Mouse (Mus musculus): ENCODE results near the gene Gm17651. TPM values are rescaled to one million over a fixed set of nuclear protein-coding genes. Genes with fewer than 3 reads are reported as not detected.

The Gm17651 gene
- polyA plus RNA-seq (2015; fragmentation: Nextera tagmentation; extraction: Ambion mirVana) = not detected in 2 replicates

GRCm38 (mm10) chr3:97674644-97675110 lies at the start of gene Gm17651:
Gene Gm17651 (minus strand): TSS chr3:97674694.
- Histone ChIP-seq H3K4me1 (no peaks in the 10 kb centered on the region), H3K4me3 (no peak within 1 kb of the TSS), H3K9me3 (replicated peaks) (no peaks in the 10 kb centered on the region), H3K9ac (no peak within 1 kb of the TSS), H3K4me2 (no peak within 1 kb of the TSS), H3K27ac (no peak within 1 kb of the TSS), H3K36me3 (ENCODE audit: poor library complexity, severe bottlenecking) (peaks cover 14% of the 10 kb centered on the region), H3K27me3 (peaks cover 2% of the 10 kb centered on the region; the same call in 1 of the 2 replicates)
- ATAC-seq = no peak
- WGBS = 92% methylated on average over 7 of the region's 7 CpGs

GRCm38 (mm10) chr3:97719116-97719515 lies 44.6 kb upstream of the Gm17651 start:
- H3K4me2 ChIP-seq = no peak overlapping the region
- 87% methylated on average over 9 of the region's 9 CpGs for WGBS
- no peaks in the 10 kb centered on the region for H3K4me1 ChIP-seq
- no peaks in the 10 kb centered on the region for H3K36me3 ChIP-seq (ENCODE audit: poor library complexity, severe bottlenecking)
- no peak for ATAC-seq
- H3K9me3 ChIP-seq (replicated peaks) = peaks cover 6% of the 10 kb centered on the region; the same call in 1 of the 2 replicates
- no peaks in the 10 kb centered on the region for H3K27me3 ChIP-seq
- no peak overlapping the region for H3K9ac ChIP-seq
- H3K27ac ChIP-seq = no peak overlapping the region
- H3K4me3 ChIP-seq = no peak overlapping the region

GRCm38 (mm10) chr3:97715922-97716321 lies 41.4 kb upstream of the Gm17651 start:
- no peaks in the 10 kb centered on the region for H3K27me3 ChIP-seq
- H3K4me2 ChIP-seq = no peak overlapping the region
- ATAC-seq = no peak
- no peaks in the 10 kb centered on the region for H3K9me3 ChIP-seq (replicated peaks)
- no peaks in the 10 kb centered on the region for H3K4me1 ChIP-seq
- no peaks in the 10 kb centered on the region for H3K36me3 ChIP-seq (ENCODE audit: poor library complexity, severe bottlenecking)
- no peak overlapping the region for H3K4me3 ChIP-seq
- H3K27ac ChIP-seq = no peak overlapping the region
- whole genome bisulfite sequencing = 76% methylated on average over 1 of the region's 1 CpGs
- no peak overlapping the region for H3K9ac ChIP-seq

GRCm38 (mm10) chr3:97710881-97711280 lies 36.4 kb upstream of the Gm17651 start:
- 67% methylated on average over 5 of the region's 5 CpGs for WGBS
- ATAC-seq = no peak
- no peaks in the 10 kb centered on the region for H3K9me3 ChIP-seq (replicated peaks)

GRCm38 (mm10) chr3:97710134-97710533 lies 35.6 kb upstream of the Gm17651 start:
- Histone ChIP-seq H3K4me1 (no peaks in the 10 kb centered on the region), H3K27ac (no peak overlapping the region), H3K4me2 (no peak overlapping the region), H3K36me3 (ENCODE audit: poor library complexity, severe bottlenecking) (no peaks in the 10 kb centered on the region), H3K27me3 (no peaks in the 10 kb centered on the region), H3K9ac (no peak overlapping the region), H3K9me3 (replicated peaks) (no peaks in the 10 kb centered on the region), H3K4me3 (no peak overlapping the region)
- no peak for ATAC-seq
- WGBS = 89% methylated on average over 11 of the region's 11 CpGs

More at GRCm38 (mm10) chr3:97710881-97711280, 36.4 kb upstream of the Gm17651 start:
- Histone ChIP-seq H3K4me3 (no peak overlapping the region), H3K27ac (no peak overlapping the region), H3K27me3 (no peaks in the 10 kb centered on the region), H3K4me1 (no peaks in the 10 kb centered on the region), H3K36me3 (ENCODE audit: poor library complexity, severe bottlenecking) (no peaks in the 10 kb centered on the region), H3K4me2 (no peak overlapping the region), H3K9ac (no peak overlapping the region)

- Histone ChIP-seq H3K36me3 (ENCODE audit: poor library complexity, severe bottlenecking) (no peaks in the 10 kb centered on the region; the same call in 1 of the 2 replicates), H3K9ac (no peak overlapping the region), H3K4me1 (no peaks in the 10 kb centered on the region), H3K4me2 (no peak overlapping the region), H3K9me3 (replicated peaks) (no peaks in the 10 kb centered on the region), H3K27ac (no peak overlapping the region), H3K4me3 (no peak overlapping the region), H3K27me3 (no peaks in the 10 kb centered on the region)
- WGBS = 87% methylated on average over 4 of the region's 4 CpGs
- ATAC-seq = no peak
These were observed 32.1 kb upstream of the Gm17651 start for GRCm38 (mm10) chr3:97706561-97706960.

- H3K4me2 ChIP-seq = no peak overlapping the region
- ATAC-seq = no peak
- WGBS = 87% methylated on average over 3 of the region's 3 CpGs
- no peaks in the 10 kb centered on the region for H3K4me1 ChIP-seq
- H3K4me3 ChIP-seq = no peak overlapping the region
- no peaks in the 10 kb centered on the region for H3K9me3 ChIP-seq (replicated peaks)
- no peaks in the 10 kb centered on the region; the same call in 1 of the 2 replicates for H3K36me3 ChIP-seq (ENCODE audit: poor library complexity, severe bottlenecking)
- no peak overlapping the region for H3K27ac ChIP-seq
- H3K9ac ChIP-seq = no peak overlapping the region
- no peaks in the 10 kb centered on the region for H3K27me3 ChIP-seq
These were observed 31.0 kb upstream of the Gm17651 start for GRCm38 (mm10) chr3:97705508-97705907.

- 92% methylated on average over 11 of the region's 11 CpGs for WGBS
- no peak overlapping the region for H3K27ac ChIP-seq
- H3K9ac ChIP-seq = no peak overlapping the region
- no peaks in the 10 kb centered on the region for H3K9me3 ChIP-seq (replicated peaks)
- no peak for ATAC-seq
- H3K27me3 ChIP-seq = no peaks in the 10 kb centered on the region
- H3K4me2 ChIP-seq = no peak overlapping the region
- no peaks in the 10 kb centered on the region for H3K4me1 ChIP-seq
- no peaks in the 10 kb centered on the region; the same call in 1 of the 2 replicates for H3K36me3 ChIP-seq (ENCODE audit: poor library complexity, severe bottlenecking)
- no peak overlapping the region for H3K4me3 ChIP-seq
These were observed 28.1 kb upstream of the Gm17651 start for GRCm38 (mm10) chr3:97702448-97703080.

- ATAC-seq = no peak
- Histone ChIP-seq H3K9ac (no peak overlapping the region), H3K36me3 (ENCODE audit: poor library complexity, severe bottlenecking) (no peaks in the 10 kb centered on the region; the same call in 1 of the 2 replicates), H3K9me3 (replicated peaks) (no peaks in the 10 kb centered on the region), H3K27ac (no peak overlapping the region), H3K4me1 (no peaks in the 10 kb centered on the region), H3K27me3 (no peaks in the 10 kb centered on the region), H3K4me2 (no peak overlapping the region), H3K4me3 (no peak overlapping the region)
- 84% methylated on average over 3 of the region's 3 CpGs for WGBS
These were observed 26.7 kb upstream of the Gm17651 start for GRCm38 (mm10) chr3:97701198-97701597.

GRCm38 (mm10) chr3:97699061-97699460 lies 24.6 kb upstream of the Gm17651 start:
- WGBS = 73% methylated on average over 3 of the region's 3 CpGs
- ATAC-seq = no peak
- Histone ChIP-seq H3K27ac (no peak overlapping the region), H3K4me2 (no peak overlapping the region), H3K9ac (no peak overlapping the region), H3K27me3 (no peaks in the 10 kb centered on the region), H3K36me3 (ENCODE audit: poor library complexity, severe bottlenecking) (no peaks in the 10 kb centered on the region; the same call in 1 of the 2 replicates), H3K9me3 (replicated peaks) (no peaks in the 10 kb centered on the region), H3K4me3 (no peak overlapping the region), H3K4me1 (no peaks in the 10 kb centered on the region)

GRCm38 (mm10) chr3:97697291-97697690 lies 22.8 kb upstream of the Gm17651 start:
- no peak overlapping the region for H3K4me2 ChIP-seq
- H3K27me3 ChIP-seq = no peaks in the 10 kb centered on the region
- H3K9me3 ChIP-seq (replicated peaks) = no peaks in the 10 kb centered on the region
- 84% methylated on average over 9 of the region's 9 CpGs for WGBS
- H3K9ac ChIP-seq = no peak overlapping the region
- no peaks in the 10 kb centered on the region; the same call in 1 of the 2 replicates for H3K36me3 ChIP-seq (ENCODE audit: poor library complexity, severe bottlenecking)
- no peak overlapping the region for H3K27ac ChIP-seq
- H3K4me3 ChIP-seq = no peak overlapping the region
- H3K4me1 ChIP-seq = no peaks in the 10 kb centered on the region
- ATAC-seq = no peak

GRCm38 (mm10) chr3:97696866-97697265 lies 22.4 kb upstream of the Gm17651 start:
- H3K9ac ChIP-seq = no peak overlapping the region
- no peak for ATAC-seq
- no peaks in the 10 kb centered on the region; the same call in 1 of the 2 replicates for H3K36me3 ChIP-seq (ENCODE audit: poor library complexity, severe bottlenecking)
- no peak overlapping the region for H3K4me2 ChIP-seq
- no peak overlapping the region for H3K27ac ChIP-seq
- no peak overlapping the region for H3K4me3 ChIP-seq
- no peaks in the 10 kb centered on the region for H3K4me1 ChIP-seq
- no peaks in the 10 kb centered on the region for H3K9me3 ChIP-seq (replicated peaks)
- 92% methylated on average over 9 of the region's 9 CpGs for WGBS
- no peaks in the 10 kb centered on the region for H3K27me3 ChIP-seq

- 87% methylated on average over 6 of the region's 6 CpGs for WGBS
- Histone ChIP-seq H3K27ac (no peak overlapping the region), H3K9me3 (replicated peaks) (no peaks in the 10 kb centered on the region), H3K4me1 (0 out of 2 replicates have a peak, but pooled peaks cover 8% of the 10 kb centered on the region), H3K4me2 (no peak overlapping the region), H3K4me3 (no peak overlapping the region), H3K36me3 (ENCODE audit: poor library complexity, severe bottlenecking) (no peaks in the 10 kb centered on the region), H3K9ac (no peak overlapping the region), H3K27me3 (no peaks in the 10 kb centered on the region)
- no peak for ATAC-seq
These were observed 19.3 kb upstream of the Gm17651 start for GRCm38 (mm10) chr3:97693806-97694205.
